Mouse (Mus musculus): ENCODE data around the gene N4bp2. TPM values are rescaled to one million over a fixed set of nuclear protein-coding genes. Genes with fewer than 3 reads are reported as not detected.

N4bp2 gene
- polyA plus RNA-seq, 1 experiment, result 22.0 TPM

GRCm38 (mm10) chr5:65826476-65826875 lies 63.2 kb downstream of the N4bp2 start:
- H3K36me3 ChIP-seq (ENCODE audit: control insufficient read depth, insufficient read depth, low read length), result peaks cover 23% of the 10 kb centered on the region
- no peak overlapping the region; the same call in 1 of the 2 replicates for H3K27ac ChIP-seq (ENCODE audit: control insufficient read depth, insufficient read depth, low read length)
- 49% methylated on average over 4 of the region's 4 CpGs for WGBS

GRCm38 (mm10) chr5:65827102-65827501 lies 63.8 kb downstream of the N4bp2 start:
- peaks cover 13% of the 10 kb centered on the region for H3K4me1 ChIP-seq (replicated peaks; ENCODE audit: control insufficient read depth, insufficient read depth, low read length)
- TF ChIP-seq CTCF (IDR thresholded peaks at IDR 0.05; ENCODE audit: borderline replicate concordance, control insufficient read depth, extremely low read depth, insufficient read depth, low read length, poor library complexity) (no peak), POLR2A (IDR thresholded peaks at IDR 0.05; ENCODE audit: control insufficient read depth, extremely low read depth, insufficient read depth, low read length, poor library complexity) (no peak)
- no peak overlapping the region for H3K4me3 ChIP-seq (ENCODE audit: control insufficient read depth, insufficient read depth, low read length)
- peak overlapping the region; percentile 71 for H3K27ac ChIP-seq (ENCODE audit: control insufficient read depth, insufficient read depth, low read length)
- peak; percentile 28 for DNase-seq
- H3K36me3 ChIP-seq (ENCODE audit: control insufficient read depth, insufficient read depth, low read length), result peaks cover 19% of the 10 kb centered on the region
- H3K27me3 ChIP-seq (ENCODE audit: control insufficient read depth, insufficient read depth, low read length), result no peaks in the 10 kb centered on the region
- 43% methylated on average over 8 of the region's 8 CpGs for WGBS

More at GRCm38 (mm10) chr5:65826476-65826875, 63.2 kb downstream of the N4bp2 start:
- TF ChIP-seq POLR2A (IDR thresholded peaks at IDR 0.05; ENCODE audit: control insufficient read depth, extremely low read depth, insufficient read depth, low read length, poor library complexity), result no peak
- TF ChIP-seq CTCF (IDR thresholded peaks at IDR 0.05; ENCODE audit: borderline replicate concordance, control insufficient read depth, extremely low read depth, insufficient read depth, low read length, poor library complexity), result no peak
- H3K4me1 ChIP-seq (replicated peaks; ENCODE audit: control insufficient read depth, insufficient read depth, low read length), result peaks cover 8% of the 10 kb centered on the region
- no peak overlapping the region for H3K4me3 ChIP-seq (ENCODE audit: control insufficient read depth, insufficient read depth, low read length)
- no peak for DNase-seq
- no peaks in the 10 kb centered on the region for H3K27me3 ChIP-seq (ENCODE audit: control insufficient read depth, insufficient read depth, low read length)

GRCm38 (mm10) chr5:65828261-65828660 lies 64.9 kb downstream of the N4bp2 start:
- no peak overlapping the region for H3K4me3 ChIP-seq (ENCODE audit: control insufficient read depth, insufficient read depth, low read length)
- no peak for DNase-seq
- H3K27ac ChIP-seq (ENCODE audit: control insufficient read depth, insufficient read depth, low read length), result no peak overlapping the region
- TF ChIP-seq CTCF (IDR thresholded peaks at IDR 0.05; ENCODE audit: borderline replicate concordance, control insufficient read depth, extremely low read depth, insufficient read depth, low read length, poor library complexity), result no peak
- no peak for TF ChIP-seq POLR2A (IDR thresholded peaks at IDR 0.05; ENCODE audit: control insufficient read depth, extremely low read depth, insufficient read depth, low read length, poor library complexity)
- no peaks in the 10 kb centered on the region for H3K27me3 ChIP-seq (ENCODE audit: control insufficient read depth, insufficient read depth, low read length)
- peaks cover 14% of the 10 kb centered on the region for H3K36me3 ChIP-seq (ENCODE audit: control insufficient read depth, insufficient read depth, low read length)
- peaks cover 13% of the 10 kb centered on the region for H3K4me1 ChIP-seq (replicated peaks; ENCODE audit: control insufficient read depth, insufficient read depth, low read length)
- WGBS, result 65% methylated on average over 5 of the region's 5 CpGs

- WGBS, result 34% methylated on average over 2 of the region's 2 CpGs
- no peak for DNase-seq
- no peak overlapping the region for H3K27ac ChIP-seq (ENCODE audit: control insufficient read depth, insufficient read depth, low read length)
- H3K4me1 ChIP-seq (replicated peaks; ENCODE audit: control insufficient read depth, insufficient read depth, low read length), result peaks cover 13% of the 10 kb centered on the region
- peaks cover 14% of the 10 kb centered on the region for H3K36me3 ChIP-seq (ENCODE audit: control insufficient read depth, insufficient read depth, low read length)
- TF ChIP-seq POLR2A (IDR thresholded peaks at IDR 0.05; ENCODE audit: control insufficient read depth, extremely low read depth, insufficient read depth, low read length, poor library complexity) (no peak), CTCF (IDR thresholded peaks at IDR 0.05; ENCODE audit: borderline replicate concordance, control insufficient read depth, extremely low read depth, insufficient read depth, low read length, poor library complexity) (no peak)
- no peak overlapping the region for H3K4me3 ChIP-seq (ENCODE audit: control insufficient read depth, insufficient read depth, low read length)
- no peaks in the 10 kb centered on the region for H3K27me3 ChIP-seq (ENCODE audit: control insufficient read depth, insufficient read depth, low read length)
Measured at GRCm38 (mm10) chr5:65829059-65829458, 65.7 kb downstream of the N4bp2 start.

GRCm38 (mm10) chr5:65831917-65832618 lies 68.7 kb downstream of the N4bp2 start:
- TF ChIP-seq POLR2A (IDR thresholded peaks at IDR 0.05; ENCODE audit: control insufficient read depth, extremely low read depth, insufficient read depth, low read length, poor library complexity) (no peak), CTCF (IDR thresholded peaks at IDR 0.05; ENCODE audit: borderline replicate concordance, control insufficient read depth, extremely low read depth, insufficient read depth, low read length, poor library complexity) (no peak)
- no peak for DNase-seq
- H3K36me3 ChIP-seq (ENCODE audit: control insufficient read depth, insufficient read depth, low read length), result no peaks in the 10 kb centered on the region
- H3K27me3 ChIP-seq (ENCODE audit: control insufficient read depth, insufficient read depth, low read length), result no peaks in the 10 kb centered on the region
- H3K27ac ChIP-seq (ENCODE audit: control insufficient read depth, insufficient read depth, low read length), result no peak overlapping the region
- peaks cover 17% of the 10 kb centered on the region for H3K4me1 ChIP-seq (replicated peaks; ENCODE audit: control insufficient read depth, insufficient read depth, low read length)
- 68% methylated on average over 11 of the region's 11 CpGs for WGBS
- no peak overlapping the region for H3K4me3 ChIP-seq (ENCODE audit: control insufficient read depth, insufficient read depth, low read length)

GRCm38 (mm10) chr5:65833092-65833491 lies 69.8 kb downstream of the N4bp2 start:
- TF ChIP-seq POLR2A (IDR thresholded peaks at IDR 0.05; ENCODE audit: control insufficient read depth, extremely low read depth, insufficient read depth, low read length, poor library complexity) (no peak), CTCF (IDR thresholded peaks at IDR 0.05; ENCODE audit: borderline replicate concordance, control insufficient read depth, extremely low read depth, insufficient read depth, low read length, poor library complexity) (no peak)
- H3K27ac ChIP-seq (ENCODE audit: control insufficient read depth, insufficient read depth, low read length), result no peak overlapping the region
- peaks cover 18% of the 10 kb centered on the region for H3K4me1 ChIP-seq (replicated peaks; ENCODE audit: control insufficient read depth, insufficient read depth, low read length)
- H3K36me3 ChIP-seq (ENCODE audit: control insufficient read depth, insufficient read depth, low read length), result peaks cover 3% of the 10 kb centered on the region; the same call in 1 of the 2 replicates
- no peak overlapping the region for H3K4me3 ChIP-seq (ENCODE audit: control insufficient read depth, insufficient read depth, low read length)
- DNase-seq, result no peak
- H3K27me3 ChIP-seq (ENCODE audit: control insufficient read depth, insufficient read depth, low read length), result no peaks in the 10 kb centered on the region
- whole genome bisulfite sequencing, result 96% methylated on average over 3 of the region's 3 CpGs
